Mouse (Mus musculus) CD4-positive helper T cell, adult 2 months (primary cell): ENCODE results near the gene Krt18.
"Not testable (repeated sequence)": the region's sequence is repeated elsewhere in the genome, so short reads cannot be mapped to it uniquely, and the experiment has no call there.

ENCODE experiments used
- DNase-seq: peaks from one replicate; pipeline ENCODE4 v3.0.0-alpha.2; 2012; ENCODE audit warnings: low read depth, missing footprints, low spot score

Gene Krt18

DNA sequence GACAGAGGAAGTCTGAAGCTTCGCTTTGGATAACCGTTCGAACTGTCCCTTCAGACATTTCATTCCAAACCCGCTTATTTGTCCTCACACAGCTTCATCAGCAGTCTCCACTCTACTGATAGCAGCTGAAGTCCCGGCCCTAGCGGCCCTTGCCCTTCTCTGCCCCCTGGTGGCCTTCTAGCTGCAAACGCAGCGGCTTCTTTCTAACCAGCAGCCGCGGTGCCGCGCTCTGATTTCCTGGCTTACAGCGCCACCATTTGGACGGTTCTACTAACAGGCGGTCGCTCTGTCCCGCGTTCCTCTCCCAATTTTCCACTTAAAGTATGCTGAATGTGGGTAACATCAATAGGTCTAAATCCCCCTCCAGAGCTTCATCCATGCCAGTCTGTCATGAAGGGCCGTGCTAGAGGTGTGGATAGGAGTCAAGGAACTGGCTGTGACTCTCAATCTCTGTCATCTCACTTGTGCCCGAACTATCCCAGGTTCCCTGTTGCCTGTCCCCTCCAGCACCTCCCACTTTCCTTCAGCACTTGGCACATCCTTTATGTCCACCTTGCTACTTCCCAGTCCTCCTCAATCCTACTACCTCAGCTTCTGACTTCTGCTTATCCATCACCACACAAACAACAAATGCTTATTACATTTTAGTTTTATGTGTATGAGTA is 37.8 kb downstream of the Krt18 start:
- DNase-seq: peak; percentile 89

DNA sequence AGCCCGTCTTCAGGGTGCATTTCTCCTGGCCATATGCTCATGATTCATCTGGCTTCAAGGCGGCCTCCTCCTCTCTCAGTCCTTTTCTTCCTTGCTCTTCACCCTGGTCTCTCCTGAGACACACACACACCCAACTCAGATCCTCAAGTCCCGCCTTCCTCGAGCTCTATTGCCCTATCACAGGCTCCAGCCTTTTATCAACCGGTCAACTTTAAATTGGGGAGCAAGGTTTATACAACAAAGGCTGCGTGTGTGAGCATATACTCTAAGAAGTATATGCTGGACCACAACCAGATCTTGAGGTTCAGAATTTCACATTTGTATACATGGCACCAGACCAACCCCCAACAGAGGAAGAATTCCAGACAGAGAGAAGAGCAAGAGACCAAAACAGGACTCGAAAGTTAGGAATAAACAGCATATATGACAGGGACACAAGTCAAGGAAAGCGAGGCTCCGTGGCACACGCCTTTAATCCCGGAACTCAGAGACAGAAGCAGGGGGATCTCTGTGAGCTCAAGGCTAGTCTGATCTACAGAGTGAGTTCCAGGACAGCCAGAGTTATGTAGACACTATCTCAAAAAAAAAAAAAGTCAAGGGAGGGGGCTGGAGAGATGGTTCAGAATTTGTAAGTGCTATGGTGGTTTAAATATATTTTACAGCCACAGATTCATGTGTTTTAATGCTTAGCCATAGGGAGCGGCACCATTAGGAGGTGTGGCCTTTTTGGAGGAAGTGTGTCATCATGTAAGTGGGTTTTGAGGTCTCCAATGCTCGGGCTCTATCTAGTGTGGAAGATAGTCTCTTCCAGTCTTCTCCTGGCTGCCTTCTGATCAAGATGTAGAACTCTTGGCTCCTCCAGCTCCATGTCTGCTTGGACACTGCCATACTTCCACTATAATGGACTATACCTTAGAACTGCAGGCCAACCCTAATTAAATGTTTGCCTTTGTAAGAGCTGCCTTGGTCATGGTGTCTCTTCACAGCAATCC is 42.8 kb downstream of the Krt18 start:
- DNase-seq: no peak

DNA sequence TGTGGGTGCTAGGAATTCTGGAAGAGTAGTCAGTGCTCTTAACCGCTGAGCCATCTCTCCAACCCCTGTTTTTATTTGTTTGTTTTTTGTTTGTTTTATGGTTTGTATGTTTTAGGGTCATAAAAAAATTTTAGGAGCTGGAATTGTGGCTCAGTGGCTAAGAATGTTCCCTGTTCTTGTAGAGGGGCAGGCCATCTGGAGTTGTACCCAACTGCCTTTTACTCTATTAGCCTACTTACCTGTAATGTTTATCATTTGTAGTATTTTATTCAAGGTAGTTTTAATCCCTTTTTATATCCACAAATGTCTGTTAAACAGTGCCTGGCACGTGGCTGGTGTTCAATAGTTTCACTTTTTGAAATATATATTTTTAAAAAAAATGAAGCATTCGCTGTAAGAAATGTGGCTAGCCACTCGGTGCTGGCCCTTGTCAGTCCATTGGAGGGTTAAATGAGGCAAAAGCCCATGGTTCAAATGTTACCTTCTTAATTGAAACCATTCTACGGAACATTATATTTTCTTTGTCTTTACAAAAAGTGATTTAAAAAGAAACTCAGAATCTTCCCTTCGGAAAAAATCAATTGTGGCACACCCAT is 45.1 kb downstream of the Krt18 start:
- DNase-seq: no peak

GRCm38 (mm10) chr15:102073559-102074069 is 45.6 kb downstream of the Krt18 start, which contains the start of gene Eif4b:
Gene Eif4b (plus strand): TSS chr15:102073773.
- peak; percentile 100 for DNase-seq

GRCm38 (mm10) chr15:102074070-102074731 is 46.2 kb downstream of the Krt18 start:
- DNase-seq: no peak

- no peak for DNase-seq
These were observed 47.1 kb downstream of the Krt18 start for GRCm38 (mm10) chr15:102074876-102075585.

- DNase-seq: no peak
These were observed 49.2 kb downstream of the Krt18 start for GRCm38 (mm10) chr15:102077111-102077677.

DNA sequence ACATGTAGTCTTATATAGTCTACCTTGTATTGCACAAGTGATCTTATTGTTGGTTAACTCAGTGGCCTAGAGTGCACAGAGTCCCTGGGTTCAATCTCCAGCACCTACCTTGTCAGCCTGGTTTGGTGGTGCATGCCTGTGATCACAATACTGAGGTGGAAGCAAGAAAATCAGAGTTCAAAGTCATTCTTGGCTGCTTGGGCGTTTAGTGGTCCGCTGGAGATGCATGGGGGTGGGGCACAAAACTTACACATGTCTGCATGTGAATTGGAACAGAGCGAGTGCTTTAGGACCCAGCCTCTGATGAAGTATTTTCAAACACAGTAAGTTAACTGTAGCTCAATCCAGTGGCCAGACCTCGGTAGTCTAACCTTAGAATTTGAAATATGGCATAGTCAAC is 51.2 kb downstream of the Krt18 start:
- no peak for DNase-seq

DNA sequence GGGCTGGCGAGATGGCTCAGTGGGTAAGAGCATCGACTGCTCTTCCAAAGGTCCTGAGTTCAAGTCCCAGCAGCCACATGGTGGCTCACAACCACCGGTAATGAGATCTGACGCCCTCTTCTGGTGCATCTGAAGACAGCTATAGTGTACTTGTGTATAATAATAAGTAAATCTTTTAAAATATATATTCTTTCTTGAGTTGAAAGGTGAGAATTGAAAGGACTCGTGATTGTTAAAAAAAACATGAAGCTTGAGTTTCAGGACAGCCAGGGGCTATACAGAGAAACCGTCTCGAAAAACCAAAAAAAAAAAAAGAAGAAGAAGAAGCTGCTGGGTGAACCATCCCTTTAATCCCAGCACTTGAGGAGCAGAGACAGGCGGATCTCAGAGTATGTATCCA is 51.9 kb downstream of the Krt18 start:
- not testable (repeated sequence) for DNase-seq

DNA sequence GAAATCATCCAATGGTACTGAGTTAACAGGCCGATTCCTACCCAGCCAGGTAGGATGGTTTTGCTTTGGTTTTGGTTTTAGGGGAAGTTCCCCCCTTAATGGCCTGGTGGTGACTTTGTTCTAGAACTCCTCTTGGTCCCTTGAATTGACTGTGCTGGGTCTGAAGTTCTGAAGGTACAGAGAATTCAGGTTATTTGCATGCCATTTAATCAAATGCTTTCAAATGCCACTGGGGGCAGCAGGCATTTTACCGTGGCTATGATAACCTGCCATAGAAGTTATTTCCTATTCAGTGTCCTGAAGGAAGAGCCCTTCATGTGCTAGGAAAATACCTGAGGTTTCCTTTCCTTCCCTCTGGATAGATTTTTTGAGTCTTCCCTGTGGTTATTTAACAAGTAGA is 52.4 kb downstream of the Krt18 start:
- no peak for DNase-seq
